Mouse (Mus musculus): Measurements from ENCODE around the gene Eif3d. TPM values are rescaled to one million over a fixed set of nuclear protein-coding genes. Genes with fewer than 3 reads are reported as not detected.

Eif3d gene
- polyA plus RNA-seq, 1 experiment from 2014 or later, result 249 TPM

DNA sequence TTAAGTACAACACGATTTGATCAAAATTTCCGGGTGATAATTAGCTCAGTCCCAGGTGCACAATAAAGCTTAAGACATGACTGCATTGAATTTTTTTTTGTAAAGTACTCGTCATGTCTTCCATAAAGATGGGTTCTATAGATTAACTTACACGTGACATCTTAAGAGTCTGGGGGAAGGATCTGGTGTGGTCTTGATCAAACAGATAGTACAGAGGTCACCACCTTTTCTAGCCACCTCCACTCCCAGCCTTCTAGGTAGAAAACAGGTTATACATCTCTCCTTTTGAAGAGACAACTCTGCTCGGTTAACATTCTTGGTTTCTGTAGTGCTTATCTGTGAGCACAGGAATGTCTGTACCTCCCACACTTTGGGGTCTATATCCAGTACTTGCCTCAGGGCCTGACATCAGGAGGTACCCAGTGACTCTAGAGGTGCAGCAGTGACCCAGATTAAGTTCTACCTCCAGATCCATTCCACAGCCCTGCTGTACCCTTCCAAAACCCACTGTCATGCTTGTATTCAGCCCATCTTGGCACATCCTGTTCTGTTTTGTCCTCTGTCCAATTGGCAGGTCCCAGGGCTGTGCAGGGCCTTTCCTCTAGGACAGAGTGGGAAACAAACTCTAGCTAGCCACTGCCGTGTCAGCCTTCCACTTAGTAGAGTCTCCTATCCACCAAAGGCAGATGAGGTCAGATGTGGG is 39.5 kb downstream of the Eif3d start:
- Histone ChIP-seq H3K36me3 (ENCODE audit: control insufficient read depth, insufficient read depth, low read length) (no peaks in the 10 kb centered on the region), H3K9me3 (ENCODE audit: control insufficient read depth, low read length) (no peaks in the 10 kb centered on the region), H3K4me3 (ENCODE audit: low read depth, low read length) (no peak overlapping the region), H3K4me2 (ENCODE audit: low read depth, severe bottlenecking) (no peak overlapping the region), H3K9ac (ENCODE audit: low read length) (no peak overlapping the region), H3K4me1 (ENCODE audit: control insufficient read depth, insufficient read depth, low read length) (peaks cover 8% of the 10 kb centered on the region; the same call in 1 of the 2 replicates), H3K27me3 (ENCODE audit: control insufficient read depth, insufficient read depth, low read length) (no peaks in the 10 kb centered on the region), H3K27ac (replicated peaks; ENCODE audit: low read depth, low read length) (no peak overlapping the region)
- DNase-seq (ENCODE audit: low spot score) (no peak), ATAC-seq (ENCODE audit: insufficient number of reproducible peaks, low FRiP score, low TSS enrichment, low read depth) (no peak)
- WGBS, result 79% methylated on average over 6 of the region's 6 CpGs

GRCm38 (mm10) chr15:77929804-77930203 is 40.8 kb downstream of the Eif3d start:
- Histone ChIP-seq H3K4me3 (ENCODE audit: low read depth, low read length) (peak overlapping the region; percentile 64), H3K4me1 (ENCODE audit: control insufficient read depth, insufficient read depth, low read length) (peaks cover 8% of the 10 kb centered on the region; the same call in 1 of the 2 replicates), H3K9me3 (ENCODE audit: control insufficient read depth, low read length) (no peaks in the 10 kb centered on the region), H3K27ac (replicated peaks; ENCODE audit: low read depth, low read length) (no peak overlapping the region), H3K4me2 (ENCODE audit: low read depth, severe bottlenecking) (peak overlapping the region; percentile 82), H3K36me3 (ENCODE audit: control insufficient read depth, insufficient read depth, low read length) (peaks cover under 1% of the 10 kb centered on the region; the same call in 1 of the 2 replicates), H3K27me3 (ENCODE audit: control insufficient read depth, insufficient read depth, low read length) (no peaks in the 10 kb centered on the region), H3K9ac (ENCODE audit: low read length) (peak overlapping the region; percentile 62)
- ATAC-seq (ENCODE audit: insufficient number of reproducible peaks, low FRiP score, low TSS enrichment, low read depth) (no peak), DNase-seq (ENCODE audit: low spot score) (no peak)
- WGBS, result 57% methylated on average over 8 of the region's 8 CpGs

GRCm38 (mm10) chr15:77928673-77929331 is 41.8 kb downstream of the Eif3d start, which contains the start of gene Txn2:
Gene Txn2, minus strand, starts transcription at chr15:77929006.
- ATAC-seq (ENCODE audit: insufficient number of reproducible peaks, low FRiP score, low TSS enrichment, low read depth), result peak; percentile 93
- H3K4me2 ChIP-seq (ENCODE audit: low read depth, severe bottlenecking), result peak within 1 kb of the TSS; percentile 82
- peak within 1 kb of the TSS; percentile 62 for H3K9ac ChIP-seq (ENCODE audit: low read length)
- H3K27me3 ChIP-seq (ENCODE audit: control insufficient read depth, insufficient read depth, low read length), result no peaks in the 10 kb centered on the region
- H3K4me1 ChIP-seq (ENCODE audit: control insufficient read depth, insufficient read depth, low read length), result peaks cover 8% of the 10 kb centered on the region; the same call in 1 of the 2 replicates
- peak; percentile 96 for DNase-seq (ENCODE audit: low spot score)
- H3K27ac ChIP-seq (replicated peaks; ENCODE audit: low read depth, low read length), result peak within 1 kb of the TSS; percentile 38; the same call in 1 of the 2 replicates
- no peaks in the 10 kb centered on the region for H3K9me3 ChIP-seq (ENCODE audit: control insufficient read depth, low read length)
- H3K36me3 ChIP-seq (ENCODE audit: control insufficient read depth, insufficient read depth, low read length), result peaks cover 5% of the 10 kb centered on the region
- WGBS, result under 1% methylated on average over 34 of the region's 34 CpGs
- H3K4me3 ChIP-seq (ENCODE audit: low read depth, low read length), result peak within 1 kb of the TSS; percentile 64

DNA sequence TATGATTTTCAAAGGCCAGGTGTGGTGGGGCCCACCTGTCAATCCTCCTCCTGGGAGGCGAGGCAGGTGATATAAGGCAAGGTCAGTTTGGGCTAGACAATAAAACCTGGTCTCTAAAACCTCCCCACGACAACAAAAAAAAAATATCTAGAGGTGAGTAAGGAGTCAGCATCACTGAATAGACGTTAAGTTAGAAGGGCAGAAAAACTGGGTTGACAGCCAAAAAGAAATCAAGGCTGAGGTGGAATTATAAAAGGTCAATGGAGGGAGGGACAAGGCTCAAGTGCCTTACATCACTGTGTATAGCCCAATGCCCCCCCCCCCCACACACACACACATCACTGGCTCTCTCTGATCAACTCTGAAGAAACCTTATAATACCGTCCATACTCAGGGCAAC is 42.5 kb downstream of the Eif3d start:
- Histone ChIP-seq H3K9ac (ENCODE audit: low read length) (peak overlapping the region; percentile 54), H3K4me3 (ENCODE audit: low read depth, low read length) (peak overlapping the region; percentile 64), H3K4me1 (ENCODE audit: control insufficient read depth, insufficient read depth, low read length) (peaks cover 8% of the 10 kb centered on the region; the same call in 1 of the 2 replicates), H3K27me3 (ENCODE audit: control insufficient read depth, insufficient read depth, low read length) (no peaks in the 10 kb centered on the region), H3K9me3 (ENCODE audit: control insufficient read depth, low read length) (no peaks in the 10 kb centered on the region), H3K36me3 (ENCODE audit: control insufficient read depth, insufficient read depth, low read length) (peaks cover 7% of the 10 kb centered on the region), H3K4me2 (ENCODE audit: low read depth, severe bottlenecking) (peak overlapping the region; percentile 64), H3K27ac (replicated peaks; ENCODE audit: low read depth, low read length) (no peak overlapping the region)
- no peak for DNase-seq (ENCODE audit: low spot score)
- WGBS, result 28% methylated on average over 4 of the region's 4 CpGs
- ATAC-seq (ENCODE audit: insufficient number of reproducible peaks, low FRiP score, low TSS enrichment, low read depth), result no peak

GRCm38 (mm10) chr15:77926921-77927320 is 43.7 kb downstream of the Eif3d start:
- WGBS, result 94% methylated on average over 5 of the region's 5 CpGs
- Histone ChIP-seq H3K4me1 (ENCODE audit: control insufficient read depth, insufficient read depth, low read length) (peaks cover 8% of the 10 kb centered on the region; the same call in 1 of the 2 replicates), H3K9me3 (ENCODE audit: control insufficient read depth, low read length) (no peaks in the 10 kb centered on the region), H3K36me3 (ENCODE audit: control insufficient read depth, insufficient read depth, low read length) (peaks cover 9% of the 10 kb centered on the region), H3K27ac (replicated peaks; ENCODE audit: low read depth, low read length) (no peak overlapping the region), H3K9ac (ENCODE audit: low read length) (no peak overlapping the region), H3K4me3 (ENCODE audit: low read depth, low read length) (no peak overlapping the region), H3K27me3 (ENCODE audit: control insufficient read depth, insufficient read depth, low read length) (no peaks in the 10 kb centered on the region), H3K4me2 (ENCODE audit: low read depth, severe bottlenecking) (no peak overlapping the region)
- DNase-seq (ENCODE audit: low spot score), result no peak
- ATAC-seq (ENCODE audit: insufficient number of reproducible peaks, low FRiP score, low TSS enrichment, low read depth), result no peak

DNA sequence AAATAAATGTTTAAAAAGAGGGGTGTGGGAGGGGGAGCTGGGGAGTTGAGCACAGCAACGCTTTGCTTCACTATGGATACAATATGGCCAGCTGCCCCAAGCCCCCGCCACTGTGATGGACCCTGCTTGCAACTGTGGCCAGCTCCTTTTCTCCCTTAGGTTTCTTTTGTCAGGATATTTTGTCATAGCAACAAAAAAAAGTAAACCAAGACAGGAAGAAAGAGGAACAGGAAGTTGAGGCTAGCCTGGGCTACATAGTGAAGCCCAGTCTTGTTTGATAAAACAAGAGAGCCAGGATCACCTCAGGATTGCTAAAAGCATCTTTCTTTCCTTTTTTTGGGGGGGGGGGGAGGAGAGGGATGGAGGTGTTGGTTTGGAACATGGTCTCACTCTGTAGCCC is 45.4 kb downstream of the Eif3d start:
- WGBS, result 98% methylated on average over 2 of the region's 2 CpGs
- DNase-seq (ENCODE audit: low spot score) (no peak), ATAC-seq (ENCODE audit: insufficient number of reproducible peaks, low FRiP score, low TSS enrichment, low read depth) (no peak)
- peaks cover 8% of the 10 kb centered on the region; the same call in 1 of the 2 replicates for H3K4me1 ChIP-seq (ENCODE audit: control insufficient read depth, insufficient read depth, low read length)
- no peak overlapping the region for H3K9ac ChIP-seq (ENCODE audit: low read length)
- no peaks in the 10 kb centered on the region for H3K27me3 ChIP-seq (ENCODE audit: control insufficient read depth, insufficient read depth, low read length)
- H3K4me3 ChIP-seq (ENCODE audit: low read depth, low read length), result no peak overlapping the region
- H3K36me3 ChIP-seq (ENCODE audit: control insufficient read depth, insufficient read depth, low read length), result peaks cover 11% of the 10 kb centered on the region
- no peak overlapping the region for H3K27ac ChIP-seq (replicated peaks; ENCODE audit: low read depth, low read length)
- H3K4me2 ChIP-seq (ENCODE audit: low read depth, severe bottlenecking), result no peak overlapping the region
- H3K9me3 ChIP-seq (ENCODE audit: control insufficient read depth, low read length), result no peaks in the 10 kb centered on the region

- ATAC-seq (ENCODE audit: insufficient number of reproducible peaks, low FRiP score, low TSS enrichment, low read depth), result no peak
Observed at GRCm38 (mm10) chr15:77923267-77924035, 47.2 kb downstream of the Eif3d start.

DNA sequence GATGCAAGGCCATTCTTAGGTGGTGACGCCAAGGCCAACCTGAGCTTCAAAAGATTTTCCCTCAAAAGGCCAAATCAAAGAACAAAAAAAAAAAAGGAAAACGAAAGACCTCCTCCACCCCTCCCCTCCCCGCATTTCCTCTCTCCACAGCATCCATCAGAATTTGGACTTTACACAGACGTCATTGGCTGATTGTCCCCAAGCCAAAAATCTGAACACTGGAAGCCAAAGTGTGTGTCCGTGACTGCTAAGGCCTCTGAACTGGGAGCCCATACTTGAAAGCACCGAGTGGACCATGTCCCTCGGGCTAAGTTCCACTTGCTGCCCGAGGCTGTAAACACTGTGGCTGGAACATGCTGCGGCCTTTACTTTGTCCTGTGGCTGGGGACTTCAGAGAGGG is 47.9 kb downstream of the Eif3d start:
- peaks cover 1% of the 10 kb centered on the region; the same call in 1 of the 2 replicates for H3K4me1 ChIP-seq (ENCODE audit: control insufficient read depth, insufficient read depth, low read length)
- 84% methylated on average over 9 of the region's 9 CpGs for WGBS
- no peak overlapping the region for H3K9ac ChIP-seq (ENCODE audit: low read length)
- H3K9me3 ChIP-seq (ENCODE audit: control insufficient read depth, low read length), result no peaks in the 10 kb centered on the region
- H3K4me3 ChIP-seq (ENCODE audit: low read depth, low read length), result no peak overlapping the region
- no peak for ATAC-seq (ENCODE audit: insufficient number of reproducible peaks, low FRiP score, low TSS enrichment, low read depth)
- peaks cover 11% of the 10 kb centered on the region for H3K36me3 ChIP-seq (ENCODE audit: control insufficient read depth, insufficient read depth, low read length)
- H3K27ac ChIP-seq (replicated peaks; ENCODE audit: low read depth, low read length), result no peak overlapping the region
- no peaks in the 10 kb centered on the region for H3K27me3 ChIP-seq (ENCODE audit: control insufficient read depth, insufficient read depth, low read length)
- no peak overlapping the region for H3K4me2 ChIP-seq (ENCODE audit: low read depth, severe bottlenecking)
- no peak for DNase-seq (ENCODE audit: low spot score)

More at GRCm38 (mm10) chr15:77923267-77924035, 47.2 kb downstream of the Eif3d start:
- no peak overlapping the region for H3K27ac ChIP-seq (replicated peaks; ENCODE audit: low read depth, low read length)
- no peak for DNase-seq (ENCODE audit: low spot score)
- H3K36me3 ChIP-seq (ENCODE audit: control insufficient read depth, insufficient read depth, low read length), result peaks cover 11% of the 10 kb centered on the region
- H3K9me3 ChIP-seq (ENCODE audit: control insufficient read depth, low read length), result no peaks in the 10 kb centered on the region
- 74% methylated on average over 9 of the region's 9 CpGs for WGBS
- H3K9ac ChIP-seq (ENCODE audit: low read length), result no peak overlapping the region
- no peaks in the 10 kb centered on the region for H3K27me3 ChIP-seq (ENCODE audit: control insufficient read depth, insufficient read depth, low read length)
- peaks cover 5% of the 10 kb centered on the region; the same call in 1 of the 2 replicates for H3K4me1 ChIP-seq (ENCODE audit: control insufficient read depth, insufficient read depth, low read length)
- H3K4me2 ChIP-seq (ENCODE audit: low read depth, severe bottlenecking), result no peak overlapping the region
- H3K4me3 ChIP-seq (ENCODE audit: low read depth, low read length), result no peak overlapping the region

All from limb, embryonic 11.5 days (tissue).